Mouse (Mus musculus): Measurements from ENCODE around the gene Plekhf1. TPM values are rescaled to one million over a fixed set of nuclear protein-coding genes. Genes with fewer than 3 reads are reported as not detected.

The Plekhf1 gene
- polyA plus RNA-seq, 1 experiment, result 10.6 TPM

GRCm38 (mm10) chr7:38191146-38191545, 36.7 kb downstream of the Plekhf1 start:
- no peaks in the 10 kb centered on the region for H3K27me3 ChIP-seq (ENCODE audit: control insufficient read depth, insufficient read depth, insufficient read length)
- no peak overlapping the region for H3ac ChIP-seq (ENCODE audit: control insufficient read depth, insufficient read length, low read depth)
- H3K4me3 ChIP-seq (ENCODE audit: insufficient read depth, poor library complexity, severe bottlenecking), result no peak overlapping the region
- TF ChIP-seq USF1 (IDR thresholded peaks at IDR 0.05; ENCODE audit: low read depth) (no peak), MAX (IDR thresholded peaks at IDR 0.05) (no peak), MYOD1 (IDR thresholded peaks at IDR 0.05; ENCODE audit: control insufficient read depth, insufficient read length, low read depth) (no peak), CEBPB (IDR thresholded peaks at IDR 0.05; ENCODE audit: low read depth) (no peak), MYOG (IDR thresholded peaks at IDR 0.05; ENCODE audit: control insufficient read depth, extremely low read depth, insufficient read length) (no peak), FOSL1 (IDR thresholded peaks at IDR 0.05; ENCODE audit: insufficient read depth, low read length, poor library complexity, severe bottlenecking) (no peak), CTCF (IDR thresholded peaks at IDR 0.05; ENCODE audit: control insufficient read depth, insufficient read depth, insufficient read length) (no peak)
- H3K79me3 ChIP-seq (ENCODE audit: low read depth), result no peaks in the 10 kb centered on the region
- no peaks in the 10 kb centered on the region for H3K36me3 ChIP-seq (ENCODE audit: control insufficient read depth, insufficient read depth)
- no peaks in the 10 kb centered on the region for H3K79me2 ChIP-seq (ENCODE audit: control insufficient read depth, insufficient read depth)

DNA sequence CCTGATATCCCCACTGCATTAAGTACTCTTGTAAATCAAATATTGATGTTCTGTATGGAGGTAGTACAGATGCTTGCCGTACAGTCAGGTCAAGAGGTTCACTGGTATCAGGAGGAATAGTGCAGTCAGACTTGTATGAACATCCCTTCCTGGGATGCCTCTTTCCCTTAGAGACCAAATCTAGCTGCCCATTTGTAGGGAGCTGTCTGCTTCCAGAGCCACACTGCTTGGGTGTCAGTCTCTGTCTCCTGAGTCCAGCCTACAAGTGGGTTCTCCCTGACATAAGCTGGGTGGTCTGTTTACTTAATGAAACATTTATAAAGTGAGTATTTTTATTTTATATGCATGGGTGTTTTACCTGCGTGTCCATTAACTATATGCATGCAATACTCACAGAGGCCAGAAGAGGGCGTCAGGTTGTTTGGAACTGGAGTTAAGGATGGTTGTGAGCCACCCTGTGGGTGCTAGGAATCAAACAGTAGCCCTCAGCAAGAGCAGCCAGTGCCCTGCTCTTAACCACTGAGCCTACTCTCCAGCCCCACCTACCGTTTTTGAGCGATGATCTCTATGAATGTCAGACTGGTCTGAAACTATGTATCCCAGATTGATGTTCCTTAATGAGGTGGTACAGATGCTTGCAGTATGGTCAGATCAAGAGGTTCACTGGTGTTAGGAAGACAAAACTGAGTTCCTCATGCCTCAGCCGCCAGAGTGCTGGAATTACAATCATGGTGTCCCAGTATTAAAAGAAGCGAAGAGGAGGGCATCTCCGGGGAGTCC, 37.6 kb downstream of the Plekhf1 start:
- no peaks in the 10 kb centered on the region for H3K36me3 ChIP-seq (ENCODE audit: control insufficient read depth, insufficient read depth)
- TF ChIP-seq MYOG (IDR thresholded peaks at IDR 0.05; ENCODE audit: control insufficient read depth, extremely low read depth, insufficient read length) (no peak), MAX (IDR thresholded peaks at IDR 0.05) (no peak), CTCF (IDR thresholded peaks at IDR 0.05; ENCODE audit: control insufficient read depth, insufficient read depth, insufficient read length) (no peak)
- no peak overlapping the region for H3ac ChIP-seq (ENCODE audit: control insufficient read depth, insufficient read length, low read depth)
- no peaks in the 10 kb centered on the region for H3K27me3 ChIP-seq (ENCODE audit: control insufficient read depth, insufficient read depth, insufficient read length)
- H3K4me3 ChIP-seq (ENCODE audit: insufficient read depth, poor library complexity, severe bottlenecking), result no peak overlapping the region
- H3K79me3 ChIP-seq (ENCODE audit: low read depth), result no peaks in the 10 kb centered on the region
- H3K79me2 ChIP-seq (ENCODE audit: control insufficient read depth, insufficient read depth), result no peaks in the 10 kb centered on the region

DNA sequence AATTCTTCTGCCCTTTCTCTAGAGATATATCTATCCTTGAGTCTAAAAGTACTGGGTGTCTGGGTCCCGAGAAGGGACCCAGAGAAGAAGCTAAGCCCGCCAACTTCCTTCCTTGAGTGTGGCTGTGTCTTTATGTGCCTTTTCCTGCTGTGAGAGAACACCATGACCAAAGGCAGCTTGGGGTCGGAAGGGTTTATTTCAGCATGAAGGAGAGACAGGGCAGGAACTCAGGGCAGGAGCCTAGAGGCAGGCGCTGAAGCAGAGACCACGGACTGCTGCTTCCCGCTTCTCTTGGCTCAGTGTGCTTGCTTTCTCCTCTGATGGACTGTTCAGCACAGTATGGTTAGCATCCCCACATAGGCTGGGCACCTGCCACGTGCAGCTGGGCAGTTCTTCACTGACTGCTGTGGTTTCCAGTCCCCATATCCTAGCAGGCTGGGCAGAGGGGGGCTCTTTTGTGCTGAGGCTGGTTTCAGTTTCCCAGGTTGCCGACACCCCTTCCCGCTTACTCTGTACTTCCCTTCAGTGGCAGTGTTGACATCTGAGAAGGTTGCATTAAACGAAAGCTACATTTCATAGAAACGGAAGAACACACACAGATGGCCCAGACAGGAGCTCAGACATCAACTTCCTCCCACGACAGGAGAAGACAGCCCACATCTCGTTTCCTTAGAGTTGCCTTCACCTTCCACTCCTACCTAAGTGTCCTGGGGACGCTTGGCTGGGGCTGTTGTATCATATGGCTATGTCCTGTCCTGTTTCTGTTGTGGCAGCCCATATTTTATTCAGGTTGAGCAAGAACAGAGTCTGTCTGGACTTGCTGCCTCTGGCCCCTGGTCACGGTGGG, 38.5 kb downstream of the Plekhf1 start:
- H3K79me3 ChIP-seq (ENCODE audit: low read depth), result no peaks in the 10 kb centered on the region
- TF ChIP-seq CEBPB (IDR thresholded peaks at IDR 0.05; ENCODE audit: low read depth) (no peak), MYOD1 (IDR thresholded peaks at IDR 0.05; ENCODE audit: control insufficient read depth, insufficient read length, low read depth) (no peak), MYOG (IDR thresholded peaks at IDR 0.05; ENCODE audit: control insufficient read depth, extremely low read depth, insufficient read length) (no peak), USF1 (IDR thresholded peaks at IDR 0.05; ENCODE audit: low read depth) (no peak), CTCF (IDR thresholded peaks at IDR 0.05; ENCODE audit: control insufficient read depth, insufficient read depth, insufficient read length) (no peak), FOSL1 (IDR thresholded peaks at IDR 0.05; ENCODE audit: insufficient read depth, low read length, poor library complexity, severe bottlenecking) (no peak), MAX (IDR thresholded peaks at IDR 0.05) (no peak)
- no peaks in the 10 kb centered on the region for H3K27me3 ChIP-seq (ENCODE audit: control insufficient read depth, insufficient read depth, insufficient read length)
- no peaks in the 10 kb centered on the region for H3K79me2 ChIP-seq (ENCODE audit: control insufficient read depth, insufficient read depth)
- H3K36me3 ChIP-seq (ENCODE audit: control insufficient read depth, insufficient read depth), result no peaks in the 10 kb centered on the region
- no peak overlapping the region for H3ac ChIP-seq (ENCODE audit: control insufficient read depth, insufficient read length, low read depth)
- H3K4me3 ChIP-seq (ENCODE audit: insufficient read depth, poor library complexity, severe bottlenecking), result no peak overlapping the region

GRCm38 (mm10) chr7:38188281-38189075, 39.3 kb downstream of the Plekhf1 start:
- H3K79me3 ChIP-seq (ENCODE audit: low read depth), result no peaks in the 10 kb centered on the region
- no peaks in the 10 kb centered on the region for H3K79me2 ChIP-seq (ENCODE audit: control insufficient read depth, insufficient read depth)
- H3K4me3 ChIP-seq (ENCODE audit: insufficient read depth, poor library complexity, severe bottlenecking), result no peak overlapping the region
- H3ac ChIP-seq (ENCODE audit: control insufficient read depth, insufficient read length, low read depth), result no peak overlapping the region
- H3K27me3 ChIP-seq (ENCODE audit: control insufficient read depth, insufficient read depth, insufficient read length), result no peaks in the 10 kb centered on the region
- no peaks in the 10 kb centered on the region for H3K36me3 ChIP-seq (ENCODE audit: control insufficient read depth, insufficient read depth)
- no peak for TF ChIP-seq CTCF (IDR thresholded peaks at IDR 0.05; ENCODE audit: control insufficient read depth, insufficient read depth, insufficient read length)
- TF ChIP-seq CEBPB (IDR thresholded peaks at IDR 0.05; ENCODE audit: low read depth), result no peak
- TF ChIP-seq MYOD1 (IDR thresholded peaks at IDR 0.05; ENCODE audit: control insufficient read depth, insufficient read length, low read depth), result no peak
- no peak for TF ChIP-seq FOSL1 (IDR thresholded peaks at IDR 0.05; ENCODE audit: insufficient read depth, low read length, poor library complexity, severe bottlenecking)
- no peak for TF ChIP-seq MYOG (IDR thresholded peaks at IDR 0.05; ENCODE audit: control insufficient read depth, extremely low read depth, insufficient read length)
- no peak for TF ChIP-seq USF1 (IDR thresholded peaks at IDR 0.05; ENCODE audit: low read depth)
- no peak for TF ChIP-seq MAX (IDR thresholded peaks at IDR 0.05)

DNA sequence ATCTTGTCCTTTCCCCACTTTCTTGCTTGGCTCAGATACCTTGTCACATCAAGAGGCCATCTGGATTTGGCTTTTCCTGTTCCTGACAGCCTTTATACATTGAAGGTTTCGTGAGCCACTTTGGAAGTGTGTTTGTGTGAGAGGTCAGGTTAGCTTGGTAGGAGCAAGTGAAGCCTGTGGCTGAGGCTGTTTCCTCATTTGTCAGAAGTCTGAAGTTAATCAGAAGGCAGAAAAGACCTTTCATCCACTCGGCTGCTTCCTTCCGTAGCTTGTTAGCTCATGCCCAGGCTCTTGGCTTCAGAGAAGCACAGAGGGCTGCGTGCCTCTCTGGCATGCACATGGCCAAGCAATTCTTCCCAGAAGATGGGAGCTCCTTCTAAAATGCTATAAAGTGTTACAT, 40.0 kb downstream of the Plekhf1 start:
- H3K79me3 ChIP-seq (ENCODE audit: low read depth), result no peaks in the 10 kb centered on the region
- H3K79me2 ChIP-seq (ENCODE audit: control insufficient read depth, insufficient read depth), result no peaks in the 10 kb centered on the region
- no peak overlapping the region for H3K4me3 ChIP-seq (ENCODE audit: insufficient read depth, poor library complexity, severe bottlenecking)
- H3K36me3 ChIP-seq (ENCODE audit: control insufficient read depth, insufficient read depth), result no peaks in the 10 kb centered on the region
- H3ac ChIP-seq (ENCODE audit: control insufficient read depth, insufficient read length, low read depth), result no peak overlapping the region
- H3K27me3 ChIP-seq (ENCODE audit: control insufficient read depth, insufficient read depth, insufficient read length), result no peaks in the 10 kb centered on the region
- TF ChIP-seq MYOD1 (IDR thresholded peaks at IDR 0.05; ENCODE audit: control insufficient read depth, insufficient read length, low read depth) (no peak), MYOG (IDR thresholded peaks at IDR 0.05; ENCODE audit: control insufficient read depth, extremely low read depth, insufficient read length) (no peak), MAX (IDR thresholded peaks at IDR 0.05) (no peak), USF1 (IDR thresholded peaks at IDR 0.05; ENCODE audit: low read depth) (no peak), CTCF (IDR thresholded peaks at IDR 0.05; ENCODE audit: control insufficient read depth, insufficient read depth, insufficient read length) (no peak), CEBPB (IDR thresholded peaks at IDR 0.05; ENCODE audit: low read depth) (no peak), FOSL1 (IDR thresholded peaks at IDR 0.05; ENCODE audit: insufficient read depth, low read length, poor library complexity, severe bottlenecking) (no peak)
